Mouse (Mus musculus) spleen, adult 12 weeks (tissue): ENCODE results near the gene Gcnt3.
A peak's percentile ranks its signal among the peaks of the same experiment; 100 is the strongest.

ENCODE experiments used
- DNase-seq: peaks from one replicate; pipeline ENCODE4 v3.0.0; 2022; ENCODE audit warnings: low spot score

Gcnt3 gene

GRCm38 (mm10) chr9:70003516-70003915, 34.4 kb downstream of the Gcnt3 start:
- DNase-seq: no peak

DNA sequence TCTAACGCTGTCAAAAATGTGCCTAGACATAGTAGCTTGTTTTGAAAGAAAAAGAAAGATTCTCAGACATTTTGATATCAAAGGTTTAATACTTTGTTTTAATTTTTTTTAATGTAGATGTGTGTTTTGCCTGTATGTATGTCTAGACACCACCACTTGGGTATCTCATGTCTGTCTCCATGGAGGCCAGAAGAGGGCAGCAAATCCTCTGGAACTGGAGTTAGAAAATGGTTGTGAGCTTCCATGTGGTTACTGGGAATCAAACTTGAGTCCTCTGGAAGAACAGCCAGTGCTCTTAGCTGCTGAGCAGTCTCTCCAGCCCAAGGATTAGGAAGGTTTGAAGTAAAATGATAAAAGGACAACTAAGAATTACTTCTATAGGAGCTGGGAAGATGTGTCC, 38.6 kb downstream of the Gcnt3 start:
- DNase-seq: no peak

- DNase-seq: no peak
Observed at GRCm38 (mm10) chr9:69994547-69994946, 43.3 kb downstream of the Gcnt3 start.

GRCm38 (mm10) chr9:69993479-69993878, 44.4 kb downstream of the Gcnt3 start:
- DNase-seq: no peak

- no peak for DNase-seq
Observed at GRCm38 (mm10) chr9:69992841-69993277, 45.0 kb downstream of the Gcnt3 start.

DNA sequence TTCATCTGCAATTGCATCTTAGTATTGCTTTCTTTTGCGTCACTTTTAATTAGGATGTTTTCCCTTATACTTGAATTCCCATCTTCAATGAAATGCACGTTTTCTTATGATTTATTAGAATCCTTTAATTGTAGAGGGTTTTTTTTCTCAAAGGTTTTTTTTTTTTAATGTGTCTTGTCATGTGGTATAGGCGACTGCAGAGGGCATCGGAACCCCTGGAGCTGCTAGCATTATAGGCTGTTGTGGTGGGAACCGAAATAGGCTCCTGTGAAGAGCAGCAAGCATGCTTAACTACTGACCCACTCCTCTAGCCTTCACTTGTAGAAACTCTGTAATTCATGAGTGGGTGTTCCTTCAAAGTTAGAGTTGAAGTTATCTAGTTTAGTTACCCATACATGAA, 47.5 kb downstream of the Gcnt3 start:
- DNase-seq: no peak

DNA sequence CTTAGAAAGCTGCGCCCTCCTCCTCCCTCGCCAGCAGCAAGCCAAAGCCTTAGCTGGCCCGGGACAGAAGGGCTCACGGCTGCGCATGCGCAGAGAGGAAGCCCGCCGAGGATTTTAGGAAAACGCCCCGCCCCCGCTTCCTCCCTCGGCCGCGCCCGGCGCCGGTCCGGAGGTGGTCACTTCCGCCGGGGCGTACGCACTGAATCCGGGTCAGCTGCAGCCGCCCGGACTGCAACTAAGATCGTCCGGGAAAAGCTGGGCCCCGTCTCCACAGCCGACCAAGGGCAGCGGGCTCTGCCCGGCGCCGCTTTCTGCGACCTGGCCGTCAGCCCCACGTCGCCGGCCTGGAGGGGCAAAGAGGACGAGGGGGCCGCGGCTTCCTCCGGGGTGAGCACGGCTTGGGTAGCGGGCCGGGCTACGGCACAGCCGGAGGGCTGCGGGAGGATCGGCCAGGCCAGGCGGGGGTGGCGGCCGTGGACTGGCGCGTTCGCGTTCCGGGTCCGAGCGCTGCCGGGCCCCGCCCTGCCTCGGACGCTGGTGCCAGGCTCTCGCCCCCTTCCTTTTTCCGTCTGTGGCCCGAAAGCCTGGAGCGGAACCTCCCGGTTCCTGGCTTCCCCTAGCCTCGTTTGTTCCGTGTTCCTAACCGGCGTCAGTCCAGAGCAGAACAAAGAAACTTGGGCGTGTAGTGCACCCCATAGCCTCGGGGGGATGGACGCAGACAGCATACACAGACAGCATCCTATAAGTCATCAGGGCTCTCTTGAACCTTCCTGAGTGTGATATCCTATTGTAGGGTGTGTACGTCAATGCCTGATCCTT, 48.4 kb downstream of the Gcnt3 start, which contains the start of gene Bnip2:
Gene Bnip2, plus strand, starts transcription at position 164 of the 819 bp plus-strand sequence.
- peak; percentile 88 for DNase-seq

GRCm38 (mm10) chr9:69988706-69989302, 49.1 kb downstream of the Gcnt3 start:
- DNase-seq: no peak

GRCm38 (mm10) chr9:69987579-69987978, 50.3 kb downstream of the Gcnt3 start:
- peak; percentile 19 for DNase-seq

- DNase-seq: no peak
Observed at GRCm38 (mm10) chr9:69986571-69986970, 51.3 kb downstream of the Gcnt3 start.

GRCm38 (mm10) chr9:69986063-69986462, 51.8 kb downstream of the Gcnt3 start:
- no peak for DNase-seq

DNA sequence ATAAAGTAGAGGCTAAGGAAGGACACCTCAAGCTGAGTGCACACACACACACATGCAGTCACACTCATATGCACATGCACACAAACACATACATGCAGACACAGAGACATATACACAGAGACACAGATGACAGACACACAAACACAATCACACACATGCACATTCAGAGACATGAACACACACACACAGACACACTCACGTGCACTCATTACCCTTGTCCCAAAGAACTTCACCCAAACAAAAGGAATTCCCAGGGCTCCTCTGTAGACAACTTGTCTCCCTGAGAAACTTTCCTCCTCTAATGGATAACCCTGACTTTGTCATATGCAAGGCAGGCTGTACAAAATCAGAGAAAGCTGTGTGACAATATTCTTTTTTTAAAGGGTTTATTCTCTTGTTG, 52.4 kb downstream of the Gcnt3 start:
- DNase-seq: no peak
